Mouse (Mus musculus): ENCODE data around the gene Rpap2. TPM values are rescaled to one million over a fixed set of nuclear protein-coding genes. Genes with fewer than 3 reads are reported as not detected.

Rpap2 gene
- polyA plus RNA-seq, 1 experiment from 2014 or later: 22.1 TPM

DNA sequence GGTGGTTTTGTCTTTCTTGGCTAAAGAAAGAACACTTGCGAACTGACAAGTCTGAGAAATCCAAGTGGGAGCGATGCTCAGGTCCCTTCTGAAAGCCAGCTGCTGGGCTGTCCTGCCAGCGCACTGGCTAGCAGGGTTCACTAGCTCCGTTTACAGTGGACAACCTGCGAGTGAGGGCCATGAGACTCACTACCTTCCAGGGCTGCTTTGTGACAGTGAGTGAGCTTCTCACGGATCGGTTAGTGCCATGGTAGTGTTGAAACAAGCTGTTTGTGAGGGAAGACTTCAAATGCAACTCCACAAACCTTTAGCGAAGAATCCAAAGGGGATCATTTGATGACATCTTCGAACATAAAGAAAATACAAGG is 91.3 kb downstream of the Rpap2 start:
- H3K9ac ChIP-seq (replicated peaks; ENCODE audit: low read depth, low read length): peak overlapping the region; percentile 36; the same call in 1 of the 2 replicates
- no peaks in the 10 kb centered on the region for H3K9me3 ChIP-seq (ENCODE audit: control insufficient read depth, low read depth, low read length)
- ATAC-seq (ENCODE audit: insufficient number of reproducible peaks, insufficient read depth, low FRiP score, low read depth): no peak; the same call in 1 of the 2 replicates
- H3K4me3 ChIP-seq (ENCODE audit: low read depth, low read length): peak overlapping the region; percentile 38
- 15% methylated on average over 9 of the region's 9 CpGs for WGBS
- H3K4me2 ChIP-seq (replicated peaks; ENCODE audit: low read depth, low read length): peak overlapping the region; percentile 73
- no peaks in the 10 kb centered on the region for H3K4me1 ChIP-seq (ENCODE audit: control insufficient read depth, insufficient read depth, low read length)
- no peaks in the 10 kb centered on the region for H3K36me3 ChIP-seq (ENCODE audit: control insufficient read depth, insufficient read depth, low read length)
- no peaks in the 10 kb centered on the region; the same call in 1 of the 2 replicates for H3K27me3 ChIP-seq (ENCODE audit: control insufficient read depth, insufficient read depth, low read length)
- H3K27ac ChIP-seq (ENCODE audit: low read length): peak overlapping the region; percentile 21; the same call in 1 of the 2 replicates

GRCm38 (mm10) chr5:107695019-107695418 is 97.8 kb downstream of the Rpap2 start:
- ATAC-seq (ENCODE audit: insufficient number of reproducible peaks, insufficient read depth, low FRiP score, low read depth): no peak
- H3K36me3 ChIP-seq (ENCODE audit: control insufficient read depth, insufficient read depth, low read length): no peaks in the 10 kb centered on the region
- no peak overlapping the region for H3K4me3 ChIP-seq (ENCODE audit: low read depth, low read length)
- no peak overlapping the region for H3K27ac ChIP-seq (ENCODE audit: low read length)
- WGBS: 69% methylated on average over 3 of the region's 3 CpGs
- no peak overlapping the region for H3K4me2 ChIP-seq (replicated peaks; ENCODE audit: low read depth, low read length)
- H3K9ac ChIP-seq (replicated peaks; ENCODE audit: low read depth, low read length): no peak overlapping the region
- H3K27me3 ChIP-seq (ENCODE audit: control insufficient read depth, insufficient read depth, low read length): no peaks in the 10 kb centered on the region; the same call in 1 of the 2 replicates
- H3K9me3 ChIP-seq (ENCODE audit: control insufficient read depth, low read depth, low read length): no peaks in the 10 kb centered on the region
- no peaks in the 10 kb centered on the region for H3K4me1 ChIP-seq (ENCODE audit: control insufficient read depth, insufficient read depth, low read length)

DNA sequence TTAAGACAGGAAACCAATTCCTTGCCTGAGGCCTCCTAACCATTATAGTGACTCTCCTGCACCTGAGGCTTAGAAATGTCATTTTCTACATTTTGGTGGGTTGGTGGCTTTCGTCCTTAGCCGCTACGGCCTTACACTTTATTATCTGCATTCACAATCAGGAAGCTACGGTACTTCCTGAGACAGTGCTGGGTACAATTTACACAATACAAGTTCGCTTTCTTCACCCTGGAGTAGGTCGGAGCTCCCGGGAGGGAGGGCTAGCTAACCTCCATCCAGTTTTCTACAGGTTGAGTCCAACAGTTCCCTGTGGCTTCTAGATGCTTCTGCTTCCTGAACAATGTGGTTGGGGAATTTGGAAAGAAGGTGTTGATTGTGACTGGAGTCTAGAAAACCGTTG is 101.7 kb downstream of the Rpap2 start:
- Histone ChIP-seq H3K27ac (ENCODE audit: low read length) (no peak overlapping the region), H3K4me2 (replicated peaks; ENCODE audit: low read depth, low read length) (no peak overlapping the region), H3K36me3 (ENCODE audit: control insufficient read depth, insufficient read depth, low read length) (no peaks in the 10 kb centered on the region), H3K4me3 (ENCODE audit: low read depth, low read length) (no peak overlapping the region), H3K4me1 (ENCODE audit: control insufficient read depth, insufficient read depth, low read length) (no peaks in the 10 kb centered on the region), H3K9ac (replicated peaks; ENCODE audit: low read depth, low read length) (no peak overlapping the region), H3K9me3 (ENCODE audit: control insufficient read depth, low read depth, low read length) (no peaks in the 10 kb centered on the region), H3K27me3 (ENCODE audit: control insufficient read depth, insufficient read depth, low read length) (no peaks in the 10 kb centered on the region)
- no peak for ATAC-seq (ENCODE audit: insufficient number of reproducible peaks, insufficient read depth, low FRiP score, low read depth)
- 80% methylated on average over 8 of the region's 8 CpGs for WGBS

GRCm38 (mm10) chr5:107700873-107701272 is 103.7 kb downstream of the Rpap2 start:
- 85% methylated on average over 10 of the region's 10 CpGs for WGBS
- Histone ChIP-seq H3K4me2 (replicated peaks; ENCODE audit: low read depth, low read length) (no peak overlapping the region), H3K4me1 (ENCODE audit: control insufficient read depth, insufficient read depth, low read length) (no peaks in the 10 kb centered on the region), H3K4me3 (ENCODE audit: low read depth, low read length) (no peak overlapping the region), H3K27me3 (ENCODE audit: control insufficient read depth, insufficient read depth, low read length) (no peaks in the 10 kb centered on the region), H3K9me3 (ENCODE audit: control insufficient read depth, low read depth, low read length) (no peaks in the 10 kb centered on the region), H3K9ac (replicated peaks; ENCODE audit: low read depth, low read length) (no peak overlapping the region), H3K27ac (ENCODE audit: low read length) (no peak overlapping the region), H3K36me3 (ENCODE audit: control insufficient read depth, insufficient read depth, low read length) (no peaks in the 10 kb centered on the region)
- no peak for ATAC-seq (ENCODE audit: insufficient number of reproducible peaks, insufficient read depth, low FRiP score, low read depth)

DNA sequence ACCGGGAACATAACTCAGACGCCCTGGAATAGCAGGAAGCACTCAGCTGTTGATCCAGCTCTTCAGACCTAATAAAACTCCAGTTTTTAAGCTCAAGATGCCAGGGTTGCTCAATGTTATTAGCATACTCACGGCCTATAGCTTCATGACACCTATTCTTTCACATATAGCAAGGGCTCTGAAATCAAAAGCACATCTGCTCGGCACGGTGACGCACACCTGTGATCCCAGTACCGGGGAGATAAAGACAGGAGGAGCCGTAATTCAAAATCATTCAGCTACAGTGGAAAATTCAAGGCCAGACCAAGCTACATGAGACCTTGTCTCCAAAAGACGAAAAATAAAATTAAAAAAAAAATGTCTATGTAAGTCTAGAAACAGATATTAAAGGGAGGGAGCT is 104.5 kb downstream of the Rpap2 start:
- H3K27me3 ChIP-seq (ENCODE audit: control insufficient read depth, insufficient read depth, low read length): no peaks in the 10 kb centered on the region
- H3K4me1 ChIP-seq (ENCODE audit: control insufficient read depth, insufficient read depth, low read length): no peaks in the 10 kb centered on the region
- H3K27ac ChIP-seq (ENCODE audit: low read length): no peak overlapping the region
- H3K4me2 ChIP-seq (replicated peaks; ENCODE audit: low read depth, low read length): no peak overlapping the region
- 82% methylated on average over 9 of the region's 9 CpGs for WGBS
- no peak overlapping the region for H3K4me3 ChIP-seq (ENCODE audit: low read depth, low read length)
- H3K9me3 ChIP-seq (ENCODE audit: control insufficient read depth, low read depth, low read length): no peaks in the 10 kb centered on the region
- no peaks in the 10 kb centered on the region for H3K36me3 ChIP-seq (ENCODE audit: control insufficient read depth, insufficient read depth, low read length)
- H3K9ac ChIP-seq (replicated peaks; ENCODE audit: low read depth, low read length): no peak overlapping the region
- ATAC-seq (ENCODE audit: insufficient number of reproducible peaks, insufficient read depth, low FRiP score, low read depth): no peak

- no peak overlapping the region for H3K4me2 ChIP-seq (replicated peaks; ENCODE audit: low read depth, low read length)
- no peak overlapping the region for H3K4me3 ChIP-seq (ENCODE audit: low read depth, low read length)
- H3K4me1 ChIP-seq (ENCODE audit: control insufficient read depth, insufficient read depth, low read length): no peaks in the 10 kb centered on the region
- no peak overlapping the region for H3K9ac ChIP-seq (replicated peaks; ENCODE audit: low read depth, low read length)
- no peaks in the 10 kb centered on the region for H3K36me3 ChIP-seq (ENCODE audit: control insufficient read depth, insufficient read depth, low read length)
- ATAC-seq (ENCODE audit: insufficient number of reproducible peaks, insufficient read depth, low FRiP score, low read depth): no peak
- H3K27me3 ChIP-seq (ENCODE audit: control insufficient read depth, insufficient read depth, low read length): no peaks in the 10 kb centered on the region
- no peaks in the 10 kb centered on the region for H3K9me3 ChIP-seq (ENCODE audit: control insufficient read depth, low read depth, low read length)
- no peak overlapping the region for H3K27ac ChIP-seq (ENCODE audit: low read length)
- 81% methylated on average over 6 of the region's 6 CpGs for WGBS
Measured at GRCm38 (mm10) chr5:107703207-107703763, 106.1 kb downstream of the Rpap2 start.

GRCm38 (mm10) chr5:107705756-107706155 is 108.6 kb downstream of the Rpap2 start:
- ATAC-seq (ENCODE audit: insufficient number of reproducible peaks, insufficient read depth, low FRiP score, low read depth): no peak
- no peaks in the 10 kb centered on the region for H3K36me3 ChIP-seq (ENCODE audit: control insufficient read depth, insufficient read depth, low read length)
- no peak overlapping the region for H3K4me2 ChIP-seq (replicated peaks; ENCODE audit: low read depth, low read length)
- no peak overlapping the region for H3K9ac ChIP-seq (replicated peaks; ENCODE audit: low read depth, low read length)
- no peak overlapping the region for H3K27ac ChIP-seq (ENCODE audit: low read length)
- no peaks in the 10 kb centered on the region for H3K9me3 ChIP-seq (ENCODE audit: control insufficient read depth, low read depth, low read length)
- WGBS: 80% methylated on average over 4 of the region's 4 CpGs
- no peaks in the 10 kb centered on the region for H3K27me3 ChIP-seq (ENCODE audit: control insufficient read depth, insufficient read depth, low read length)
- H3K4me1 ChIP-seq (ENCODE audit: control insufficient read depth, insufficient read depth, low read length): no peaks in the 10 kb centered on the region
- no peak overlapping the region for H3K4me3 ChIP-seq (ENCODE audit: low read depth, low read length)

GRCm38 (mm10) chr5:107706262-107706661 is 109.1 kb downstream of the Rpap2 start:
- ATAC-seq (ENCODE audit: insufficient number of reproducible peaks, insufficient read depth, low FRiP score, low read depth): no peak
- Histone ChIP-seq H3K27ac (ENCODE audit: low read length) (no peak overlapping the region), H3K9me3 (ENCODE audit: control insufficient read depth, low read depth, low read length) (no peaks in the 10 kb centered on the region), H3K27me3 (ENCODE audit: control insufficient read depth, insufficient read depth, low read length) (no peaks in the 10 kb centered on the region), H3K4me1 (ENCODE audit: control insufficient read depth, insufficient read depth, low read length) (no peaks in the 10 kb centered on the region), H3K9ac (replicated peaks; ENCODE audit: low read depth, low read length) (no peak overlapping the region), H3K36me3 (ENCODE audit: control insufficient read depth, insufficient read depth, low read length) (no peaks in the 10 kb centered on the region), H3K4me2 (replicated peaks; ENCODE audit: low read depth, low read length) (no peak overlapping the region), H3K4me3 (ENCODE audit: low read depth, low read length) (no peak overlapping the region)
- WGBS: 74% methylated on average over 1 of the region's 1 CpGs

GRCm38 (mm10) chr5:107708124-107708797 is 111.1 kb downstream of the Rpap2 start:
- no peak for ATAC-seq (ENCODE audit: insufficient number of reproducible peaks, insufficient read depth, low FRiP score, low read depth)
- Histone ChIP-seq H3K27ac (ENCODE audit: low read length) (no peak overlapping the region), H3K4me3 (ENCODE audit: low read depth, low read length) (no peak overlapping the region), H3K9ac (replicated peaks; ENCODE audit: low read depth, low read length) (no peak overlapping the region), H3K36me3 (ENCODE audit: control insufficient read depth, insufficient read depth, low read length) (no peaks in the 10 kb centered on the region), H3K4me1 (ENCODE audit: control insufficient read depth, insufficient read depth, low read length) (no peaks in the 10 kb centered on the region), H3K27me3 (ENCODE audit: control insufficient read depth, insufficient read depth, low read length) (no peaks in the 10 kb centered on the region), H3K4me2 (replicated peaks; ENCODE audit: low read depth, low read length) (no peak overlapping the region), H3K9me3 (ENCODE audit: control insufficient read depth, low read depth, low read length) (no peaks in the 10 kb centered on the region)
- WGBS: 81% methylated on average over 8 of the region's 8 CpGs
